Mouse (Mus musculus): ENCODE data around the gene St6gal1. TPM values are rescaled to one million over a fixed set of nuclear protein-coding genes. Genes with fewer than 3 reads are reported as not detected.
"Not testable (repeated sequence)": the region's sequence is repeated elsewhere in the genome, so short reads cannot be mapped to it uniquely, and the experiment has no call there.

St6gal1 gene
- polyA plus RNA-seq (2014; fragmentation: Nextera tagmentation; extraction: Ambion mirVana): 34.9 and 36.6 TPM in 2 replicates

GRCm38 (mm10) chr16:23224671-23225068 lies at the start of gene St6gal1:
Gene St6gal1 (plus strand): TSS chr16:23224740.
- H3K4me3 ChIP-seq (ENCODE audit: low read depth, low read length): peak within 1 kb of the TSS; percentile 82
- ATAC-seq (replicated peaks; ENCODE audit: insufficient number of reproducible peaks, low FRiP score, low TSS enrichment, low read depth) (peak; percentile 51), DNase-seq (ENCODE audit: low spot score) (peak; percentile 87)
- peak within 1 kb of the TSS; percentile 90 for H3K27ac ChIP-seq (replicated peaks; ENCODE audit: low read depth, low read length)
- no peaks in the 10 kb centered on the region for H3K4me1 ChIP-seq (ENCODE audit: control insufficient read depth, insufficient read depth, low read length)
- no peaks in the 10 kb centered on the region for H3K27me3 ChIP-seq (ENCODE audit: control insufficient read depth, insufficient read depth, low read length)
- peak within 1 kb of the TSS; percentile 60 for H3K4me2 ChIP-seq (ENCODE audit: low read depth, low read length)
- no peaks in the 10 kb centered on the region for H3K36me3 ChIP-seq (replicated peaks; ENCODE audit: control insufficient read depth, insufficient read depth, low read depth, low read length)
- peak within 1 kb of the TSS; percentile 96 for H3K9ac ChIP-seq (replicated peaks; ENCODE audit: low read length)
- under 1% methylated on average over 20 of the region's 20 CpGs for WGBS
- no peaks in the 10 kb centered on the region for H3K9me3 ChIP-seq (replicated peaks; ENCODE audit: control insufficient read depth, low read length)

- 91% methylated on average over 5 of the region's 5 CpGs for WGBS
- ATAC-seq (replicated peaks; ENCODE audit: insufficient number of reproducible peaks, low FRiP score, low TSS enrichment, low read depth) (no peak), DNase-seq (ENCODE audit: low spot score) (no peak)
- H3K4me3 ChIP-seq (ENCODE audit: low read depth, low read length): no peak overlapping the region
- no peak overlapping the region for H3K9ac ChIP-seq (replicated peaks; ENCODE audit: low read length)
- no peaks in the 10 kb centered on the region for H3K4me1 ChIP-seq (ENCODE audit: control insufficient read depth, insufficient read depth, low read length)
- H3K36me3 ChIP-seq (replicated peaks; ENCODE audit: control insufficient read depth, insufficient read depth, low read depth, low read length): no peaks in the 10 kb centered on the region
- H3K4me2 ChIP-seq (ENCODE audit: low read depth, low read length): no peak overlapping the region
- no peaks in the 10 kb centered on the region for H3K27me3 ChIP-seq (ENCODE audit: control insufficient read depth, insufficient read depth, low read length)
- no peak overlapping the region for H3K27ac ChIP-seq (replicated peaks; ENCODE audit: low read depth, low read length)
- H3K9me3 ChIP-seq (replicated peaks; ENCODE audit: control insufficient read depth, low read length): no peaks in the 10 kb centered on the region
Measured at GRCm38 (mm10) chr16:23174855-23175254, 49.7 kb upstream of the St6gal1 start.

GRCm38 (mm10) chr16:23175956-23176355 lies 48.6 kb upstream of the St6gal1 start:
- H3K27me3 ChIP-seq (ENCODE audit: control insufficient read depth, insufficient read depth, low read length): no peaks in the 10 kb centered on the region
- no peak overlapping the region for H3K4me2 ChIP-seq (ENCODE audit: low read depth, low read length)
- no peak for DNase-seq (ENCODE audit: low spot score)
- no peaks in the 10 kb centered on the region for H3K9me3 ChIP-seq (replicated peaks; ENCODE audit: control insufficient read depth, low read length)
- no peaks in the 10 kb centered on the region for H3K36me3 ChIP-seq (replicated peaks; ENCODE audit: control insufficient read depth, insufficient read depth, low read depth, low read length)
- no peaks in the 10 kb centered on the region for H3K4me1 ChIP-seq (ENCODE audit: control insufficient read depth, insufficient read depth, low read length)
- H3K4me3 ChIP-seq (ENCODE audit: low read depth, low read length): no peak overlapping the region
- no peak overlapping the region for H3K9ac ChIP-seq (replicated peaks; ENCODE audit: low read length)
- no peak for ATAC-seq (replicated peaks; ENCODE audit: insufficient number of reproducible peaks, low FRiP score, low TSS enrichment, low read depth)
- WGBS: 49% methylated on average over 3 of the region's 3 CpGs
- H3K27ac ChIP-seq (replicated peaks; ENCODE audit: low read depth, low read length): no peak overlapping the region

GRCm38 (mm10) chr16:23177856-23178255 lies 46.7 kb upstream of the St6gal1 start:
- H3K4me3 ChIP-seq (ENCODE audit: low read depth, low read length): no peak overlapping the region
- H3K9ac ChIP-seq (replicated peaks; ENCODE audit: low read length): no peak overlapping the region
- WGBS: 91% methylated on average over 2 of the region's 2 CpGs
- H3K4me2 ChIP-seq (ENCODE audit: low read depth, low read length): no peak overlapping the region
- DNase-seq (ENCODE audit: low spot score) (no peak), ATAC-seq (replicated peaks; ENCODE audit: insufficient number of reproducible peaks, low FRiP score, low TSS enrichment, low read depth) (no peak)
- no peaks in the 10 kb centered on the region for H3K4me1 ChIP-seq (ENCODE audit: control insufficient read depth, insufficient read depth, low read length)
- no peak overlapping the region for H3K27ac ChIP-seq (replicated peaks; ENCODE audit: low read depth, low read length)
- H3K36me3 ChIP-seq (replicated peaks; ENCODE audit: control insufficient read depth, insufficient read depth, low read depth, low read length): no peaks in the 10 kb centered on the region
- no peaks in the 10 kb centered on the region for H3K27me3 ChIP-seq (ENCODE audit: control insufficient read depth, insufficient read depth, low read length)
- no peaks in the 10 kb centered on the region for H3K9me3 ChIP-seq (replicated peaks; ENCODE audit: control insufficient read depth, low read length)

GRCm38 (mm10) chr16:23178796-23179195 lies 45.7 kb upstream of the St6gal1 start:
- DNase-seq (ENCODE audit: low spot score) (no peak), ATAC-seq (replicated peaks; ENCODE audit: insufficient number of reproducible peaks, low FRiP score, low TSS enrichment, low read depth) (no peak)
- Histone ChIP-seq H3K9ac (replicated peaks; ENCODE audit: low read length) (no peak overlapping the region), H3K4me2 (ENCODE audit: low read depth, low read length) (no peak overlapping the region), H3K27me3 (ENCODE audit: control insufficient read depth, insufficient read depth, low read length) (no peaks in the 10 kb centered on the region), H3K4me3 (ENCODE audit: low read depth, low read length) (no peak overlapping the region), H3K27ac (replicated peaks; ENCODE audit: low read depth, low read length) (no peak overlapping the region), H3K36me3 (replicated peaks; ENCODE audit: control insufficient read depth, insufficient read depth, low read depth, low read length) (no peaks in the 10 kb centered on the region), H3K4me1 (ENCODE audit: control insufficient read depth, insufficient read depth, low read length) (no peaks in the 10 kb centered on the region), H3K9me3 (replicated peaks; ENCODE audit: control insufficient read depth, low read length) (no peaks in the 10 kb centered on the region)
- WGBS: 94% methylated on average over 5 of the region's 5 CpGs

- not testable (repeated sequence) for H3K4me2 ChIP-seq (ENCODE audit: low read depth, low read length); H3K36me3 ChIP-seq (replicated peaks; ENCODE audit: control insufficient read depth, insufficient read depth, low read depth, low read length); ATAC-seq (replicated peaks; ENCODE audit: insufficient number of reproducible peaks, low FRiP score, low TSS enrichment, low read depth); H3K4me1 ChIP-seq (ENCODE audit: control insufficient read depth, insufficient read depth, low read length); H3K9me3 ChIP-seq (replicated peaks; ENCODE audit: control insufficient read depth, low read length); H3K27ac ChIP-seq (replicated peaks; ENCODE audit: low read depth, low read length); H3K4me3 ChIP-seq (ENCODE audit: low read depth, low read length); H3K9ac ChIP-seq (replicated peaks; ENCODE audit: low read length); DNase-seq (ENCODE audit: low spot score); H3K27me3 ChIP-seq (ENCODE audit: control insufficient read depth, insufficient read depth, low read length)
- WGBS: 90% methylated on average over 18 of the region's 18 CpGs
Measured at GRCm38 (mm10) chr16:23179436-23179835, 45.1 kb upstream of the St6gal1 start.

GRCm38 (mm10) chr16:23181054-23181453 lies 43.5 kb upstream of the St6gal1 start:
- DNase-seq (ENCODE audit: low spot score) (no peak), ATAC-seq (replicated peaks; ENCODE audit: insufficient number of reproducible peaks, low FRiP score, low TSS enrichment, low read depth) (no peak)
- Histone ChIP-seq H3K4me1 (ENCODE audit: control insufficient read depth, insufficient read depth, low read length) (no peaks in the 10 kb centered on the region), H3K9me3 (replicated peaks; ENCODE audit: control insufficient read depth, low read length) (no peaks in the 10 kb centered on the region), H3K36me3 (replicated peaks; ENCODE audit: control insufficient read depth, insufficient read depth, low read depth, low read length) (no peaks in the 10 kb centered on the region), H3K4me2 (ENCODE audit: low read depth, low read length) (no peak overlapping the region), H3K4me3 (ENCODE audit: low read depth, low read length) (no peak overlapping the region), H3K27me3 (ENCODE audit: control insufficient read depth, insufficient read depth, low read length) (no peaks in the 10 kb centered on the region), H3K9ac (replicated peaks; ENCODE audit: low read length) (no peak overlapping the region), H3K27ac (replicated peaks; ENCODE audit: low read depth, low read length) (no peak overlapping the region)
- WGBS: 76% methylated on average over 4 of the region's 4 CpGs

GRCm38 (mm10) chr16:23181487-23181886 lies 43.1 kb upstream of the St6gal1 start:
- no peak overlapping the region for H3K4me2 ChIP-seq (ENCODE audit: low read depth, low read length)
- ATAC-seq (replicated peaks; ENCODE audit: insufficient number of reproducible peaks, low FRiP score, low TSS enrichment, low read depth) (no peak), DNase-seq (ENCODE audit: low spot score) (no peak)
- no peaks in the 10 kb centered on the region for H3K36me3 ChIP-seq (replicated peaks; ENCODE audit: control insufficient read depth, insufficient read depth, low read depth, low read length)
- no peaks in the 10 kb centered on the region for H3K9me3 ChIP-seq (replicated peaks; ENCODE audit: control insufficient read depth, low read length)
- no peak overlapping the region for H3K9ac ChIP-seq (replicated peaks; ENCODE audit: low read length)
- H3K4me1 ChIP-seq (ENCODE audit: control insufficient read depth, insufficient read depth, low read length): no peaks in the 10 kb centered on the region
- 73% methylated on average over 3 of the region's 3 CpGs for WGBS
- H3K27me3 ChIP-seq (ENCODE audit: control insufficient read depth, insufficient read depth, low read length): no peaks in the 10 kb centered on the region
- H3K4me3 ChIP-seq (ENCODE audit: low read depth, low read length): no peak overlapping the region
- H3K27ac ChIP-seq (replicated peaks; ENCODE audit: low read depth, low read length): no peak overlapping the region

Data from embryonic facial prominence, embryonic 11.5 days (tissue).